Mouse (Mus musculus): ENCODE measurements around the gene Zbtb11.
"Not testable (repeated sequence)": the region's sequence is repeated elsewhere in the genome, so short reads cannot be mapped to it uniquely, and the experiment has no call there.

The Zbtb11 gene

GRCm38 (mm10) chr16:56037138-56038010 is 63.7 kb downstream of the Zbtb11 start, which contains the start of gene Trmt10c:
Trmt10c (minus strand) TSS chr16:56037819.
- in situ Hi-C loops (cut with MboI) = no loop called here

- in situ Hi-C loops (cut with MboI) = no loop called here
These were observed 64.4 kb downstream of the Zbtb11 start for GRCm38 (mm10) chr16:56038090-56038489.

GRCm38 (mm10) chr16:56048038-56048437 is 74.4 kb downstream of the Zbtb11 start, which contains the start of gene Senp7:
Senp7 (plus strand) TSS chr16:56048338.
- in situ Hi-C loops (cut with MboI) = not testable (repeated sequence)

GRCm38 (mm10) chr16:56055911-56056310 is 82.2 kb downstream of the Zbtb11 start:
- in situ Hi-C loops (cut with MboI) = no loop called here

- in situ Hi-C loops (cut with MboI) = no loop called here
These were observed 83.4 kb downstream of the Zbtb11 start for GRCm38 (mm10) chr16:56056944-56057590.

- in situ Hi-C loops (cut with MboI) = no loop called here
These were observed 84.5 kb downstream of the Zbtb11 start for GRCm38 (mm10) chr16:56058151-56058550.

All from mature B cell (primary cell).